Mouse (Mus musculus) spleen, adult 2 months (tissue): ENCODE results near the gene Clip4.

Experiments
- CTCF ChIP-seq: fragments of 200-500 bp; IDR thresholded peaks from 2 replicates; pipeline ENCODE4 v1.5.1; 2011; ENCODE audit warnings: mild to moderate bottlenecking, inconsistent platforms; ENCODE audit not compliant: insufficient read depth, insufficient read length, insufficient replicate concordance; ENCODE audit errors: extremely low read depth
- POLR2A ChIP-seq: fragments of 200-500 bp; IDR thresholded peaks from 2 replicates; pipeline ENCODE4 v1.6.1; 2011; ENCODE audit warnings: low read depth, low read length, inconsistent platforms

DNA sequence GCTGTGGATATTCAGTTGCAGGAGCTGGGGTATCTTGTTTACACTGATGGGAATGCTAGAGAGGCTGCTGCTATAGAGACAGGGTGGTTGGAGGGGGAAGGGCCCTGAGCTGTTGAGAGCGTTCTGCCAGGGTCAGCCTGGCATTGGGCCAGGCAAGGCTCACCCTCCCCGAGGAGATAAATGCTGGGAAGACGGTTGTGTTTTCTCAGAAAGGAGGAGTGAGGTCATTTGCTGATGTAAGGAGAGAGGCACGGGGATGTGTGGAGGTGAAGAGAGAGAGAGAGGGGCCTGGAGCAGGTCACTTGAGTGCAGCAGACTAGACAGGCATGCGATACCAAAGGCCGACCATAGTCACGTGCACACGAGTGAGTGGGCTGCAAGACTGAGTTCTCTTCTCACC lies 42.8 kb downstream of the Clip4 start:
- TF ChIP-seq CTCF (no peak), POLR2A (no peak)
